Mouse (Mus musculus) limb, embryonic 14.5 days (tissue): ENCODE results near the gene Gigyf1. TPM values are rescaled to one million over a fixed set of nuclear protein-coding genes. Genes with fewer than 3 reads are reported as not detected.

Source experiments
- ATAC-seq: fragments of 200-750 bp; cut with Nextera tagmentation; 2 replicates; pipeline ENCODE4 v1.8.0; 2017; ENCODE audit warnings: low read depth, moderate number of reproducible peaks, moderate TSS enrichment; ENCODE audit not compliant: low FRiP score
- DNase-seq: peaks from one replicate; pipeline ENCODE4 v3.0.0-alpha.2; 2015; ENCODE audit warnings: low spot score
- H3K27ac ChIP-seq: fragments of 300-500 bp; sonication (generic); replicated peaks from 2 replicates; pipeline ENCODE4 v1.5.1; 2014; ENCODE audit warnings: low read depth, mild to moderate bottlenecking, low read length, moderate library complexity, mixed read lengths
- H3K27me3 ChIP-seq: fragments of 300-500 bp; sonication (generic); 2 replicates; pipeline ENCODE4 v1.6.1; 2014; ENCODE audit warnings: low read length, mixed read lengths; ENCODE audit not compliant: control insufficient read depth, insufficient read depth
- H3K36me3 ChIP-seq: fragments of 300-500 bp; sonication (generic); 2 replicates; pipeline ENCODE4 v1.6.1; 2014; ENCODE audit warnings: mild to moderate bottlenecking, low read length, moderate library complexity, mixed read lengths; ENCODE audit not compliant: control insufficient read depth, insufficient read depth
- H3K4me1 ChIP-seq: fragments of 300-500 bp; sonication (generic); 2 replicates; pipeline ENCODE4 v1.6.1; 2014; ENCODE audit warnings: antibody characterized with exemption, low read length, mixed read lengths; ENCODE audit not compliant: control insufficient read depth, insufficient read depth
- H3K4me2 ChIP-seq: fragments of 300-500 bp; sonication (generic); replicated peaks from 2 replicates; pipeline ENCODE4 v1.6.1; 2014; ENCODE audit warnings: low read depth, mild to moderate bottlenecking, low read length, moderate library complexity; ENCODE audit not compliant: severe bottlenecking
- H3K4me3 ChIP-seq: fragments of 300-500 bp; sonication (generic); replicated peaks from 2 replicates; pipeline ENCODE4 v1.5.1; 2014; ENCODE audit warnings: low read length
- H3K9ac ChIP-seq: fragments of 300-500 bp; sonication (generic); 2 replicates; pipeline ENCODE4 v1.6.1; 2014; ENCODE audit warnings: mild to moderate bottlenecking, low read depth, low read length, moderate library complexity; ENCODE audit not compliant: severe bottlenecking
- H3K9me3 ChIP-seq: fragments of 300-500 bp; sonication (generic); 2 replicates; pipeline ENCODE4 v1.6.1; 2016; ENCODE audit warnings: low read length; ENCODE audit not compliant: control insufficient read depth
- POLR2A ChIP-seq: fragments of 200-500 bp; IDR thresholded peaks from 2 replicates; pipeline ENCODE4 v1.8.0; 2012; ENCODE audit warnings: inconsistent platforms, mild to moderate bottlenecking, moderate library complexity, borderline replicate concordance; ENCODE audit not compliant: insufficient read depth, insufficient read length; ENCODE audit errors: extremely low read depth
- WGBS: fragments of 180-500 bp; shearing (Covaris S2); extraction: QIAGEN DNeasy Blood & Tissue Kit; methylation state at CpG from one replicate; pipeline ENCODE4 v1.1.7; 2014; 5-methylcytosine and 5-hydroxymethylcytosine counted together
- polyA plus RNA-seq, 2 experiments: library from polyadenylated mRNA; depleted of rRNA in 1 of 2; stranded (reverse) in 1 of 2; unstranded in 1 of 2; fragments of >200 nt; fragmentation: Nextera tagmentation in 1 of 2; extraction: Ambion mirVana in 1 of 2; gene quantifications; 2 replicates each; pipeline versions ENCODE4 v1.2.1 to v1.2.3; 2012 to 2014

Gigyf1 gene
- polyA plus RNA-seq (2012; rRNA removed) (45.1 and 51.5 TPM in 2 replicates), polyA plus RNA-seq (2014; fragmentation: Nextera tagmentation; extraction: Ambion mirVana) (11.8 and 13.3 TPM in 2 replicates)

- Histone ChIP-seq H3K27me3 (no peaks in the 10 kb centered on the region), H3K4me1 (no peaks in the 10 kb centered on the region; the same call in 1 of the 2 replicates), H3K27ac (no peak within 1 kb of the TSS), H3K9me3 (no peaks in the 10 kb centered on the region), H3K4me2 (no peak within 1 kb of the TSS), H3K36me3 (peaks cover 65% of the 10 kb centered on the region), H3K4me3 (no peak within 1 kb of the TSS), H3K9ac (no peak within 1 kb of the TSS)
- 77% methylated on average over 5 of the region's 5 CpGs for WGBS
- DNase-seq (no peak), ATAC-seq (no peak)
- TF ChIP-seq POLR2A = no peak
Observed at GRCm38 (mm10) chr5:137518436-137518835, at the start of gene Gigyf1. TSS of gene Gigyf1 (plus strand) at chr5:137518548.

GRCm38 (mm10) chr5:137472252-137472904, 46.0 kb upstream of the Gigyf1 start:
- no peak for ATAC-seq
- Histone ChIP-seq H3K9me3 (no peaks in the 10 kb centered on the region), H3K4me2 (no peak overlapping the region), H3K36me3 (no peaks in the 10 kb centered on the region), H3K4me1 (no peaks in the 10 kb centered on the region), H3K4me3 (no peak overlapping the region), H3K27ac (no peak overlapping the region), H3K9ac (no peak overlapping the region), H3K27me3 (no peaks in the 10 kb centered on the region)
- WGBS = 61% methylated on average over 5 of the region's 5 CpGs
- TF ChIP-seq POLR2A = no peak
- no peak for DNase-seq

- no peak for TF ChIP-seq POLR2A
- Histone ChIP-seq H3K4me2 (no peak overlapping the region), H3K27me3 (no peaks in the 10 kb centered on the region), H3K9me3 (no peaks in the 10 kb centered on the region), H3K4me3 (no peak overlapping the region), H3K9ac (no peak overlapping the region), H3K4me1 (no peaks in the 10 kb centered on the region), H3K36me3 (no peaks in the 10 kb centered on the region), H3K27ac (no peak overlapping the region)
- ATAC-seq (no peak), DNase-seq (no peak)
- 38% methylated on average over 2 of the region's 2 CpGs for WGBS
Observed at GRCm38 (mm10) chr5:137474351-137474750, 44.0 kb upstream of the Gigyf1 start.

- H3K4me2 ChIP-seq = no peak within 1 kb of the TSS
- H3K27ac ChIP-seq = no peak within 1 kb of the TSS
- H3K4me1 ChIP-seq = no peaks in the 10 kb centered on the region
- H3K36me3 ChIP-seq = no peaks in the 10 kb centered on the region
- H3K27me3 ChIP-seq = no peaks in the 10 kb centered on the region
- TF ChIP-seq POLR2A = no peak
- no peak for ATAC-seq
- no peak for DNase-seq
- no peak within 1 kb of the TSS for H3K4me3 ChIP-seq
- no peak within 1 kb of the TSS for H3K9ac ChIP-seq
- 84% methylated on average over 5 of the region's 5 CpGs for WGBS
- H3K9me3 ChIP-seq = no peaks in the 10 kb centered on the region
Observed at GRCm38 (mm10) chr5:137476964-137477363, 41.4 kb upstream of the Gigyf1 start, which contains the start of gene Zan. TSS of gene Zan (minus strand) at chr5:137477064.

GRCm38 (mm10) chr5:137481138-137481537, 37.2 kb upstream of the Gigyf1 start:
- ATAC-seq (no peak), DNase-seq (peak; percentile 90)
- H3K9ac ChIP-seq = no peak overlapping the region
- no peaks in the 10 kb centered on the region for H3K36me3 ChIP-seq
- H3K4me1 ChIP-seq = 0 out of 2 replicates have a peak, but pooled peaks cover 5% of the 10 kb centered on the region
- H3K4me3 ChIP-seq = no peak overlapping the region
- H3K9me3 ChIP-seq = no peaks in the 10 kb centered on the region
- no peak overlapping the region for H3K27ac ChIP-seq
- 0 out of 2 replicates have a peak, but pooled peaks cover 3% of the 10 kb centered on the region for H3K27me3 ChIP-seq
- H3K4me2 ChIP-seq = no peak overlapping the region
- TF ChIP-seq POLR2A = no peak
